Mouse (Mus musculus) forebrain, embryonic 11.5 days (tissue): Measurements from ENCODE around the gene Mtrr. TPM values are rescaled to one million over a fixed set of nuclear protein-coding genes. Genes with fewer than 3 reads are reported as not detected.
"Not testable (repeated sequence)": the region's sequence is repeated elsewhere in the genome, so short reads cannot be mapped to it uniquely, and the experiment has no call there.

Experiments used
- ATAC-seq: fragments of 200-750 bp; cut with Nextera tagmentation; replicated peaks from 2 replicates; pipeline ENCODE4 v1.8.0; 2017; ENCODE audit warnings: moderate TSS enrichment; ENCODE audit not compliant: low FRiP score
- DNase-seq: peaks from one replicate; pipeline ENCODE4 v3.0.0-alpha.2; 2017; ENCODE audit warnings: low spot score
- H3K27ac ChIP-seq: fragments of 300-500 bp; sonication (generic); 2 replicates; pipeline ENCODE4 v1.5.1; 2014; ENCODE audit warnings: low read depth, low read length
- H3K27me3 ChIP-seq: fragments of 300-500 bp; sonication (generic); 2 replicates; pipeline ENCODE4 v1.6.1; 2014; ENCODE audit warnings: mild to moderate bottlenecking, low read length, mixed read lengths; ENCODE audit not compliant: control insufficient read depth, insufficient read depth
- H3K36me3 ChIP-seq: fragments of 300-500 bp; sonication (generic); 2 replicates; pipeline ENCODE4 v1.6.1; 2014; ENCODE audit warnings: mild to moderate bottlenecking, low read length, moderate library complexity, mixed read lengths; ENCODE audit not compliant: control insufficient read depth, insufficient read depth
- H3K4me1 ChIP-seq: fragments of 300-500 bp; sonication (generic); replicated peaks from 2 replicates; pipeline ENCODE4 v1.6.1; 2014; ENCODE audit warnings: low read length, mixed read lengths; ENCODE audit not compliant: control insufficient read depth, insufficient read depth
- H3K4me2 ChIP-seq: fragments of 300-500 bp; sonication (generic); 2 replicates; pipeline ENCODE4 v1.6.1; 2014; ENCODE audit warnings: low read depth, mild to moderate bottlenecking, low read length, moderate library complexity, mixed read lengths; ENCODE audit not compliant: severe bottlenecking
- H3K4me3 ChIP-seq: fragments of 300-500 bp; sonication (generic); 2 replicates; pipeline ENCODE4 v1.5.1; 2014; ENCODE audit warnings: low read depth, low read length
- H3K9ac ChIP-seq: fragments of 300-500 bp; sonication (generic); 2 replicates; pipeline ENCODE4 v1.6.1; 2014; ENCODE audit warnings: low read length
- H3K9me3 ChIP-seq: fragments of 300-500 bp; sonication (generic); 2 replicates; pipeline ENCODE4 v1.6.1; 2016; ENCODE audit warnings: low read length, mixed read lengths; ENCODE audit not compliant: control insufficient read depth
- WGBS: fragments of 180-500 bp; shearing (Covaris S2); extraction: QIAGEN DNeasy Blood & Tissue Kit; methylation state at CpG from one replicate; pipeline ENCODE4 v1.1.7; 2014; 5-methylcytosine and 5-hydroxymethylcytosine counted together
- polyA plus RNA-seq: library from polyadenylated mRNA; unstranded; fragments of >200 nt; fragmentation: Nextera tagmentation; extraction: Ambion mirVana; gene quantifications from 2 replicates; pipeline ENCODE4 v1.2.1, GENCODE M21; 2014

The Mtrr gene
- polyA plus RNA-seq, 1 experiment from 2014 or later, result 22.3 TPM

- Histone ChIP-seq H3K27me3 (no peaks in the 10 kb centered on the region), H3K36me3 (peaks cover 4% of the 10 kb centered on the region; the same call in 1 of the 2 replicates), H3K4me1 (no peaks in the 10 kb centered on the region), H3K4me3 (no peak overlapping the region), H3K4me2 (no peak overlapping the region), H3K9me3 (no peaks in the 10 kb centered on the region), H3K27ac (no peak overlapping the region), H3K9ac (no peak overlapping the region)
- 87% methylated on average over 4 of the region's 4 CpGs for WGBS
- DNase-seq (no peak), ATAC-seq (no peak)
These were observed 7.6 kb downstream of the Mtrr start for GRCm38 (mm10) chr13:68574398-68574797.

DNA sequence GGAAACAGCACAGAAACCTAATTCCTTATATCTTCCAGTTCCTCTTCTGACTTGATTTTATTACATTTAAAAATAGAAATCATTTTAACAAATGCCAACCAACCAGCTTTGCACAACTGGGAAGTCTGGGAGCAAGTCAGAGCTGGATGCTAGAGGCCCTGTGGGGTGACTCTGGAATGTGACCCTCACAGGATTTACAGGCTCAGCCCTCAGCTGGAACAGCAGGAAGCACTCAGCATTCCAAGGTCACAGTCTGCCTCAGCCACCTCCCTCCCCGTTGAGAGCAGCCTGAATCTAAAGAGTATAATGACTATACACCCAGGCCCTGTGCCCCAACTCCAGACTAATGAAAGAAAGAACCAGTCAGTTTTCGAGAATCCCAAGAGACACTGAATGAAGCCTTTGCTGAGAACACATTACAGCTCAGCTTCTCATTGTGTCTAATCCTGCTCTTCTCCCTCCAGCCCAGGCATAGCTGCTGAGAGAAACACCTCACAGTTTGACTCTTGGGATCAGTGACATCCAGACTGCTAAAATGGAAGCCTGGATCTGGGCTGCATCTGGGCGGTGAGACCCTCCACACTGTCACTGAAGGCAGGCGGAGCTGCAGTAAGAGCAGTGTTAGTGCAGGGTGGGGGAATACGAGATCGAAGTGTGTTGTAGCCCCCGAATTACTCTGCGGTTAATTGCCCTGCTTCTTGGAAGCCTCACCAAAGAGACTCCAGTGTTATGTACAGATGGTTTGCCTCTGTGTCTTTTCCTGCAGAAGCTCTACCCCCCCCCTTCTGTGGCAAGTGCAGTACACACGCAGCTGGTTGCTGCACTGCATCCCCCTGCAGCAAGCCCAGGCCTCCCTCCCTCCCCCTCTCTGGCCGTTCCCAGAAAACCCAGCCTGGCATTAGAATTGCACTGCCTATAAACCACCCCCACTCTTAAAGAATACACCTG, 8.7 kb downstream of the Mtrr start:
- peaks cover 4% of the 10 kb centered on the region; the same call in 1 of the 2 replicates for H3K36me3 ChIP-seq
- no peak overlapping the region for H3K4me3 ChIP-seq
- DNase-seq (no peak), ATAC-seq (peak; percentile 43)
- H3K9me3 ChIP-seq, result no peaks in the 10 kb centered on the region
- H3K27ac ChIP-seq, result no peak overlapping the region
- H3K9ac ChIP-seq, result no peak overlapping the region
- no peaks in the 10 kb centered on the region for H3K4me1 ChIP-seq
- no peaks in the 10 kb centered on the region for H3K27me3 ChIP-seq
- H3K4me2 ChIP-seq, result no peak overlapping the region
- 68% methylated on average over 10 of the region's 10 CpGs for WGBS

DNA sequence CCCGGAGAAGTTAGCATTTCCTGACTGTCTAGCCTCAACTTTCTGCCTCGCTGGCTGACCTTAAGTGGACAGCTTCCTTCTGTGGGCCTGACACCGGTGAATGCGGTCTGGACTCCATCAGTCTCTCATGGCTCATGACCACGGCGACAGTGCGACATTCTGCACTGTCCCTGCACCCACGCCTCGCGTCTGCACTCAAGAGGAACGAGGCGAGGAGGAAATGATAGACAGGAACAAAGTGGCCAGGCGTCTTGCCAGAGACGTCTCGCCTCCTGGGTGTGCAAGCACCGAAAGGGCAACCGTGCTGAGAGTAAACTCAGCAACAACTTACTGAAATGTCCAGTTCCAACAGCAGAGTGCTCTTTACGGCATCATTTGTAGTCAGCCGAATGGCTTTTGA, 9.7 kb downstream of the Mtrr start:
- Histone ChIP-seq H3K27ac (no peak overlapping the region), H3K4me2 (no peak overlapping the region), H3K27me3 (no peaks in the 10 kb centered on the region), H3K36me3 (peaks cover 4% of the 10 kb centered on the region; the same call in 1 of the 2 replicates), H3K9me3 (no peaks in the 10 kb centered on the region), H3K4me3 (no peak overlapping the region), H3K9ac (no peak overlapping the region), H3K4me1 (no peaks in the 10 kb centered on the region)
- ATAC-seq, result no peak
- WGBS, result 93% methylated on average over 19 of the region's 19 CpGs
- no peak for DNase-seq

GRCm38 (mm10) chr13:68569589-68570336, 12.2 kb downstream of the Mtrr start:
- peak; percentile 64 for DNase-seq
- H3K9me3 ChIP-seq, result no peaks in the 10 kb centered on the region
- H3K9ac ChIP-seq, result no peak overlapping the region
- H3K4me1 ChIP-seq, result no peaks in the 10 kb centered on the region
- 74% methylated on average over 17 of the region's 17 CpGs for WGBS
- H3K27me3 ChIP-seq, result no peaks in the 10 kb centered on the region
- peaks cover 4% of the 10 kb centered on the region; the same call in 1 of the 2 replicates for H3K36me3 ChIP-seq
- no peak overlapping the region for H3K4me3 ChIP-seq
- no peak overlapping the region for H3K4me2 ChIP-seq
- peak; percentile 63 for ATAC-seq
- H3K27ac ChIP-seq, result no peak overlapping the region

GRCm38 (mm10) chr13:68568548-68568947, 13.4 kb downstream of the Mtrr start:
- DNase-seq, result peak; percentile 29
- H3K4me3 ChIP-seq, result no peak overlapping the region
- H3K9ac ChIP-seq, result no peak overlapping the region
- no peaks in the 10 kb centered on the region for H3K27me3 ChIP-seq
- no peaks in the 10 kb centered on the region for H3K4me1 ChIP-seq
- 93% methylated on average over 11 of the region's 11 CpGs for WGBS
- H3K9me3 ChIP-seq, result no peaks in the 10 kb centered on the region
- no peak for ATAC-seq
- no peak overlapping the region for H3K4me2 ChIP-seq
- no peak overlapping the region for H3K27ac ChIP-seq
- H3K36me3 ChIP-seq, result peaks cover 7% of the 10 kb centered on the region; the same call in 1 of the 2 replicates

DNA sequence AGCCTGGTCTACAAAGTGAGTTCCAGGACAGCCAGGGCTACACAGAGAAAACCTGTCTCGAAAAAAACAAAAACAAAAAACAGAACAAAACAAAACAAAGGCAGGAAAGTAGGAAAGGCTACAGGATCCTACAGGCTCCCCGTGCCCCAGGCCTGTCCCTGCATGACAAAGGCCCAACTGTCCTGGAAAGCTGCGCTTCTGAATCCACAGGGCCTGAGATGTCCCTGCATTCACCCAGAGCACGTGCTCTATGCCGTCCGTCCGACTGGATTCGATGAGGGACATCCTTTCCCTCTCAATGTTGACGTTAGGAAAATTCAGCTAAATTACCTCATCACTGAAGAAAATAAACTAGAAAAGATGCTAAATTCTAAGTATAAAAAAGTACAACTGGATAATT, 13.8 kb downstream of the Mtrr start:
- no peak overlapping the region for H3K4me2 ChIP-seq
- H3K27ac ChIP-seq, result no peak overlapping the region
- H3K4me3 ChIP-seq, result no peak overlapping the region
- H3K9ac ChIP-seq, result no peak overlapping the region
- H3K36me3 ChIP-seq, result peaks cover 7% of the 10 kb centered on the region; the same call in 1 of the 2 replicates
- no peaks in the 10 kb centered on the region for H3K4me1 ChIP-seq
- DNase-seq (peak; percentile 45), ATAC-seq (no peak)
- WGBS, result 92% methylated on average over 9 of the region's 9 CpGs
- H3K27me3 ChIP-seq, result no peaks in the 10 kb centered on the region
- H3K9me3 ChIP-seq, result no peaks in the 10 kb centered on the region

DNA sequence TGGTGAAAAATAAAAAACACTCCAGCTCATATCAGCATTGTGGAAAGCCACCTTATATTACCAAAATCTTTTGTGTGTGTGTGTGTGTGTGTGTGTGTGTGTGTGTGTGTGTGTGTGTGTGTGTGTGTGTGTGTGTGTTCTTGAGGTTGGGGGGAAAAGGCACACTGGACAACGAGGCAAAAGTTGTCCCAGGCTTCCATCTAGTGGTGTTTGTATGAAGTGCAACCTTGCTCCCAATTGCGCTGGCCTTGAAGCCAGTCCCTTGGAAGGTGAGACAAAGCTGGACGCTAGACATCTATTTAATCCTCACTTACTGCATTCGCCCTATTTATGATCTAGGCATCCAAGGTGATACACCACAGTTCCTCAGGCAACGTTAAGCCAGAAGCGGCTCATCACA, 28.6 kb downstream of the Mtrr start:
- not testable (repeated sequence) for H3K9ac ChIP-seq, DNase-seq

More for the DNA sequence above, 28.6 kb downstream of the Mtrr start:
- H3K9me3 ChIP-seq, H3K27ac ChIP-seq, H3K4me1 ChIP-seq, H3K27me3 ChIP-seq, H3K4me2 ChIP-seq, ATAC-seq, H3K4me3 ChIP-seq, H3K36me3 ChIP-seq: not testable (repeated sequence)
- WGBS, result 18% methylated on average over 4 of the region's 6 CpGs
